Mouse (Mus musculus) lung, postnatal 0 days (tissue): ENCODE measurements around the gene Slc38a10.

ENCODE experiments used
- CTCF ChIP-seq: IDR thresholded peaks from 2 replicates; pipeline ENCODE4 v1.5.1; 2016; ENCODE audit warnings: antibody characterized with exemption, mild to moderate bottlenecking
- EP300 ChIP-seq: IDR thresholded peaks from 2 replicates; pipeline ENCODE4 v1.6.1; 2016; ENCODE audit warnings: antibody characterized with exemption, mild to moderate bottlenecking, control low read depth

DNA sequence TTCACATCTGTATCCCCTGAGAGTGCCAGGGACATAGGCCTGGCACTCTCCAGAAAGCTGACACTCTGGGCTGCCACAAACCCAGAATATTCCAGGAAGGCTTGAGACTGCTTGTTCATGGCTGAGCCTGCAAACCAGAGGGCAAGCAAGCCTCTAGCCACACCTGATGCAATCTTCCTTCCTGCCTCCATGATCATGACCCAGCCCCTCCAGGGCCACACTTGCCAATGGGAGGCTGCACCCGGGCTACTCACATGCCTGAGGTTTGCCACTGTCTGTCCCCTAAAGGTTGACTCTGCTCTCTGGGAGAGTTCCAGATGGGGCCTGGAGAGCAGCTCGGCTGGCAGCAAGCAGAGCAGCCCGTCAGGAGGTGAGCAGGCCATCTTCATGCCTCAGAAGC is 30.2 kb upstream of the Slc38a10 start:
- TF ChIP-seq CTCF (no peak), EP300 (no peak)
